Mouse (Mus musculus) urinary bladder, adult 2 months (tissue): ENCODE data around the gene Cacna1d. TPM values are rescaled to one million over a fixed set of nuclear protein-coding genes. Genes with fewer than 3 reads are reported as not detected.

ENCODE experiments used
- DNase-seq: peaks from one replicate; pipeline ENCODE4 v3.0.0; 2022; ENCODE audit warnings: low spot score
- polyA plus RNA-seq: library from polyadenylated mRNA; depleted of rRNA; stranded (reverse); fragments of >200 nt; gene quantifications from 2 replicates; pipeline ENCODE4 v1.2.3, GENCODE M21; 2012

The Cacna1d gene
- polyA plus RNA-seq, 1 experiment: 2.7 TPM

DNA sequence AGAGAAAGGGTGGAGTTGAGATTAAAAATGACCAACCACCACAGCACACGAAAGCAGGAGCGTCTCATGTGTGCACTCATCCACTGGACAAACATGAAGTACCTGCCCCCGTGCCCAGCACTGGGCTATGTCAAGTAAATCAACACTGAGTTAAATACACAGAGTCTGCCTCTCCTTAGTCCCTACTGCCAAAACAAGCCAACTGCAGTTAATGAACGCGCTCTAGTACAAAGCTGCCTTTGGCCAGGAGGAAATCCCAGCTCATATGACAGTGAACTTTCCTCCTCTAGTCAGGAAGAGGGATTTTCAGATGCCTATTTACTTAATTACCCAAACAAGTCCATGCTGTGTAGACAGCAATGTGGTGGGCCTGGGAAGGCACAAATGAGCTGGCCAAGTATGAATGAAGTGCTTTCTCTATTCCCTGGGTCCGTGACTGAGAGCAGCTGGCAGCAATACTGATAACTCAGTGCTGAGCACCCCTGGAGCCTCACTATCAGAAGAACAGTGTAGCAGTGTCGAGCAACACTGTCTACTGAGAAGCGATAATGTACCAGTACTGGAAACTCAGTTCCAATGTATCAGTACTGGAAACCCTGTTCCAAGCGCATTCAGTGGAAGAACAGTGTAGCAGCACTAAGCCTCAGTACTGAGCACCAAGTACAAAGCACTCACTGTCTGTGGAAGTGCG is 229.5 kb downstream of the Cacna1d start:
- no peak for DNase-seq

DNA sequence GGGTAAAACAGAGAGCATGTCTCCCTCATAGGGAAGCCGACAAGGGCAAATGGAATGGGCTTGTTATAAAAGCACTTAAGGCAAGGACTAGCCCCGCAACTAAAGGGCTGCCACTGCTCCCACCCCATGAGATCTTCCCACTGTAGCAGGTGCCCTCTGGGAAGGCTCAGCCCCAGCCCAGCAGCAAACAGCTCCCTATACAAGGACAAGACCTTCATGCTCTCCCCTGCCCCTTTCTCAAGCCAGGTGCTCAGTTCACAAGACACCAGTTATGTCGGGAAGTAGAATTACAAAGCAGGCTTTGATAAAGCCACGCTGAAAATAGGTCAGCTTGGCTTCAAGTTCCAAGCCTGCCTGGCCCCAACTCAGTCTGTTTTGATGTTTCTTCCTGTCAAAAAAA is 233.6 kb downstream of the Cacna1d start:
- no peak for DNase-seq

DNA sequence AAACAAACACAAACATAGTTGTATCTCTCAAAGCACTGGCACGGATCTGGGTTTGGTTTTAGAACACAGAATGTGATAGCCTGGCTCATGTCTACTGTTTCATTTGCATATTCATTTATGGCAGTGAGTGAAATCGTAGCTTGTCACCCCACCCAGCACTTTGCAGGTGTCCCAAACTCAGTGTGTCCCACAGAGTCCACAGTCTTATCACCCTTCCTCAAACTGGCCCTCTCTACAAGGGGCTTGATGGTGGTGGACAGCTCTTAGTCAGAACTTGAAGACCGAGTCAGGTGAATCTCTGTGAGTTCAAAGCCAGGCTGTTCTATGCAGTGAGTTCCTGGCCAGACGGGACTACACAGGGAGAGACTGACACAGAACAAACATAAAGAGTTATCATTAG is 234.8 kb downstream of the Cacna1d start:
- DNase-seq: no peak

DNA sequence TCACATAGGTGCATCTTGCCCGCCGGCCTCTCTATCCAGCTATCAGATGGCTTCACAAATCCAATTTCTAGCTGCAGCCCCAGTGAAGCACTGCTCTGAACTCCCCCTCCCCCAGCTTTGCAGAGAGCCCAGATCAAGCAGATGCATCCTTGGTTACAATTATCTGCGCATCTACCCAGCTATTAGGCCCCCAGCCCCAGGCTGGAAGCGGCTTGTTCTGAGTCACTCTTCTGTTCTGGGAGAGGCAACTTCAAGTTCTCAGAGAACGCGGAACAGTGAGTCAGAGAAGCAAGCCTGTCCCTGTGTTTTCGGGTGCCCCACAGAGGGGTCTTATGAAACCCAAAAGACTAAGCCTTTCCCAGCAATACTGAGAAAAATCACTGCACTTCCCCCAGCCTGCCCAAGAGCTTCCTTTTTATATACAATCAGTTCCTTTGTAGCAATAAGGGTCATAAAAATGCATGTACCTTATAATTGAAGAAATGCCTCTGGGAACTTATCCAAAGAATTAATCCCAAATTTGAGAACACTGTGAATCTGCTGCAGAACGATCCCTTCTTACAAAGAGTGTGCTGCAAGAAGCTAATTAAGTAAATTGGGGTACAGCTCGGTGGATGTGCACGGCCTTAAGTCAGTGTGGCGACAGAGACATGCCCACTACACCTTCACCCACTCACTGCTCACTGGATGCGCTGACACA is 235.4 kb downstream of the Cacna1d start:
- no peak for DNase-seq

DNA sequence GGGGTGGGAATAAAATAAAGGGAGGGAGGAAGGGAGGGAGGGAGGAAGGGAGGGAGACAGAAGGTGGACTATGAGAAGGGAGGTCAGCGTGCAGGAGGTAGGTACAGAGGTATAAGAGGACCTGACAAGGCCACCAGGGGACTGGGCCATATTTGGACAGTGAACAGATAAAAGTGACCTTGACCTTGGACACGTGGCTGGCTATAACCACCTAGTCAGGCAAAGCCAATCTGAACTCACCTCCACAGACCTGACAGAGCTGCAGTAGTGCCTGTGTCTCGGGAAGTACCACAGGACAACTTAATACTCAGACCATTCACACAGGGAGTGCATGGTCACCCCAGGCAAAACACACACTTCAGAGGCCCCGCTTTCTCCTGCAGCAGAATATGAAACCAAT is 236.5 kb downstream of the Cacna1d start:
- no peak for DNase-seq

DNA sequence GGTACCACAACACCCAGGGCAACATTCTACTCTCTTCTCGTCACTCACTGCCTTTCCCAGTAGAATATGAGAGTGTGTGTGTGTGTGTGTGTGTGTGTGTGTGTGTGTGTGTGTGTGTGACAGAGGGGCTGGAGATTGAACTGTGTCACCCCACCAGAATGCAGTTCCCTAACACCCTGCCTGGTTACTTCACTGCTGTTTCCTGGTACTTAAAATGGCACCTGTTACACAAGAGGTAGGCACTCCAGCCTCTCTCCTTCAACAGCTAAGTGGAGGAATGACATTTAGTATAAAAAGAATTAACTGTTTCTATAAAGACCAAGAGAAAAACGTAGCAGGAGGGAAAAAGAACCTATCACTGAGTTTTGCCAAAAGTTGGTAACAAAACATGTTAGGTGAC is 238.4 kb downstream of the Cacna1d start:
- DNase-seq: no peak

DNA sequence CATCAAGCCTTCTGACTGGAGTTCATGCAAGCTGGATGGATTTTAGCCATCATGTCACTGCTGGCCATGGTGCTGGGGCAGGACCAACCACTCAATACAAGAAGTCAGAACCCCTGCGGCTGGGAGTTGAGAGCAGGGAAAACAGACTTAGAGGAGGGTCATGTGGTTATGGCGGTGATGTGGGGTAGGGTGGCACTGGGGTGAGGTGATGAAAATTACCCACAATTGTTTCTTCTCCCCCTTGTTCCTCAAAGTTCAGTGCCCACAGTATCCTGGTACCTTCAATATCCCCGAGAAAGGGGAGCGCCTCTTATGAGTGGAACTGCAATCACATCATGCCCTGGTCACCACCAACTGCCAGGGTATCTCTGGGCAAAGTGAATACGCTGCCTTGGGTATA is 239.9 kb downstream of the Cacna1d start:
- DNase-seq: no peak

DNA sequence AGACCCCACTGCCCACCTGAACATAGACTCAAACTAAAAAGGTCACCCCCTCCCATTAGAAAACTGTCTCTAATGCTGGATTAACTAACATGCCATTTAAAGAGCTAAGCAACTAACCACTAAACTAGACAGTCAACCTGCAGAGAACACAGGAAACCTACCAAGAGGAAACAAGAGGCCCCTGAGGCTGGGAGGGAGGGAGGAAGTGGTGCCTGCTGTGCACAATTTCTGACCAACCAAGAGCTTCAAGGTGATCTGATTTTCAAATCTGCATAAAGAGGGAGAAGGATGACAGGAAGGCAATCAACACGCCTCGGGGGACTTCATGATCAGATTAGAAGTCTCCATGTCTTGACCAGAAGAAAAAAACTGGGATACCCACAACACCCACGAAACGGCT is 241.7 kb downstream of the Cacna1d start:
- no peak for DNase-seq

DNA sequence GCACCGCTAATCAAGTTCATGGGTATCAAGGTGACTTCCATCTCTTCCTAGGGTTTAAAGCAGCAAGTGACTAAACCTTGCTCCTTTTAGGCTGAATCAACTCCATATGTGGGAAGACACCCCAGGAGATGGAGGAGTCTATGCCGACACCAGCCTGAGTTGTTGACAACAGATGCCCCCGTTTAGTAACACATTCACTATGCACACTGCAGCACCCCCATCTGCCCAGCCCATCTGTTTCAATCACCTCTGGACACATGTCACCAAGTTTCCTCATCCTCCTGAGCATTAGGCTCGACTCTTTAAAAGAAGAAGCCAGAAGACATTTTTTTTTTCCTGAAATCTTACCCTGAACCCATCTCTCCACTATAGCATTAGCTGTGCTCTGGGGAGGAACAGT is 242.4 kb downstream of the Cacna1d start:
- DNase-seq: no peak

DNA sequence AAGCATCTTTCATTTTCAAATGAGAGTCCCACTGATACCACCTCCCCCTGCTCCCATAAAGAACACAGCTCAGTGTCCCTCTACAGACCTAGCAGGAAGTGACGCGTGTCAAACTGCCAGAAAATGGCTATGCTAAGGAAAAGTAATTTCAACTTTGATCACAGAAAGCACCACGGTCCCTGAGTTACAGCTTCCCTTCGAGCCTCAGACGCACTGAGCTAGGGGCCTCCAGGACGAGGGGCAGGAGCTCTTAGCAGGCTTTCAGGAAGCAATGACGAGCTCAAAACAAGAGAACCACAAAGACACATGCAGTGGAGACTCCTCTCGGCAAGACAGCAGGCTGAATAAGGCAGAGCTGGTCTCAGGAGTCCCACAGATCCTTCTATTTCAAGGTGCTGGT is 243.1 kb downstream of the Cacna1d start:
- DNase-seq: no peak

DNA sequence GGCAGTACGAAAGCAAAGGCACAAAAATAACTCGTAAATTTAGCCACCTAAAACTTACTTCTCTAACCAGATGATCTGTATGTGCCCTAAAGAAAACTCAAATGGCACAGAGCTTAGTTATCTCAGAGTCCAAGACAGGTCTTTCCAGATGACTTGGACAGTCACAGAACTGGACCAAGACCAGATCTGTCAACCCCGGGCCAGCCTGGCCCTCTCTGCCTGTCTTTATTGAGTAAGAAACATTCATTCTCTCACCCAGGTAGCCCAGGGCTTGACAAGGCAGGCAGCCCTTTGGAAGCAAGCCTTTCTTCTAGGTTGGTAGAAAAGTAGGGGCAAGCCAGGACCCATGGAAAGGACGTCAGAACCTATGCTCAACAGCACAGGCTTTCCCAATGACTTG is 243.6 kb downstream of the Cacna1d start:
- no peak for DNase-seq

DNA sequence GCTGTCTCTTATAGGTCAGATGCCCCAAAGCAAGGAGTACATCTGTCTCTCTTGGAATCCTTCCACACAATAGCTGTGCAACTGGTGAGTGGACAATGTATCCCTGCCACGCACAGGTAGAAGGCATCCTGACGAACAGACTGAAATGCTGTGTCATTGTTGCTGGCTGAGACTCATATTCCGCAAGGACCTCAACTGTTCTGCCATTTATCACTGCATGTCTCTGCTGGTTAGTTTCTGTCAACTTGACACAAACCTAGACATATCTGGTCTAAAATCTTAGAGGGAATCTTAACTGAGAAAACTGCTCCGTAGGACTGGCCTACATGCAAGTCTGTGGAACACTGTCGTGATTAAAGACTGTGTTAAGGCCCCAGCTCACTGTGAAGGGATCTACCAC is 246.5 kb downstream of the Cacna1d start:
- no peak for DNase-seq

DNA sequence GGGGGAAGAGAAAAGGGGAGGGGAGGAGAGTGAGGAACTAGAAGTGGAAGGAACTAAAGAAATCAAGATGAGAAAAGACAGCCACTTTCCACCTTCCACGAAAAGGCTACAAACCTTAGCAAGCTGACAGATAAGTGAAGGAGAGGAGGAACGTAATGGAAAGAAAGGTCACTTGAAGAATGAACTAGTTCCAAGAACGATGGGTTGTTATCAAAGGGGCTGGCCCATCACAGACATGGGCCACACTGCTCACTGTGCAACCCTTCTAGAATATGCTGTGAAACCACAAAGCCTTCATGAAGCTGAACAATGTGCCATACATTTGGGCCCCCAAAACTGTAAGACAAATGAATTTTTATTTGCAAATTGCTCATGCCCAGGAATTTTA is 248.4 kb downstream of the Cacna1d start:
- no peak for DNase-seq

DNA sequence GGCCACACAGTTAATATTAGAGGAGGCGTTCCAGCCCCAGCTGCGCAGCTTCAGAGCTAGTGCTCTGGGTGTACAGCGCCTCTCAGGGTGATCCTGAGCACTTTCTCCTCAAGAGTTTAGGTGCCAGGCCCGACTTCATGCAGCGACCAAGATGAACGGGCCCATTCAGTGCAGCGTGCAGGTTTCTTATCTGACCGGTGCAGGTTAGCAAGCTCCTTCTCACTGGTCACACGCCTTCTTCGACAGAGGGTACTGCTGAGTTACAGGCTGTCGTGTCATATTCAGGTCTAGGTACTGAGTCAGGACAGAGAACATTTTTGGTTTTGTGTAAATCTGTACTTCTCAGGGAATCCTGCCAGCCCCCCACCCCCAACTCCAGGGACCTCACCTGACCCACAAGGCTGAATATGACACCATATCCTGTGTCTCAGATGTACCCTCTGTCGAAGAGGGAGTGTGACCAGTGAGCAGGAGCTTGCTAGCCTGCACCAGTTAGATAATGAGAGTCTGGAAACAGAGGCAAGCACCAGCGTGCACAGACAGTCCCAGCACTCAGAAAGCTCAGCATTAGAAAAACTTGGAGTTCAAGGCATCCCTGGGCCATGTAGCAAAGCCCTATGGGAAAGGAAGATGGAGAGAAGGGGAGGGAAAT is 249.0 kb downstream of the Cacna1d start:
- DNase-seq: no peak

DNA sequence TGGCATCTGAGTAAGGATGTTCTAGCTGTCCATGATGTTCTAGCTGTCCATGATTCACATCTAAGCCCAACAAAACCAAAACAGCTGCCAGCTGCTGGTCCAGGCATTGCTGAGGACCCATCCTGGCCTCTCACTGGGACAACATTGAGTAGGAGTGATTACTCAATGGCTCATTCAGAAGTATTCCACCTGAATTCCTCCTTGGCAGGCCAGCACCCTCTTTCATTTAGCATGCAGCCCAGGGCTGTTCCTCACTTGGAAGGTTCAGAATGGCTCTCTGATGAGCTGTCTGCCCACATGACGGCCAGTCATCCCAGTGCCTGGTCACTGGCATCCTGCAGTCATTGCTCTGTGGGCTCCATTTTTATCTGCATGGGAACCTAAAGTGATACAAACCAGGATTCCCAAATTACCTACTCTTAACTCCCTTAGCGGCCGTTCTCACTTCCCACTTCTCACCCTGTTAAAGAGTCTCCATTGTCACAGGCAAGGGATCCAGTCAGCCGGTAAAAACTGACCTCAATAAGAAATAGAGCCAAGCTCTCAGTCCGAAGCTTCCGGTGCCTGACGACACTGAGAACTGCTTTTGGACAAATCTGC is 250.2 kb downstream of the Cacna1d start:
- no peak for DNase-seq

DNA sequence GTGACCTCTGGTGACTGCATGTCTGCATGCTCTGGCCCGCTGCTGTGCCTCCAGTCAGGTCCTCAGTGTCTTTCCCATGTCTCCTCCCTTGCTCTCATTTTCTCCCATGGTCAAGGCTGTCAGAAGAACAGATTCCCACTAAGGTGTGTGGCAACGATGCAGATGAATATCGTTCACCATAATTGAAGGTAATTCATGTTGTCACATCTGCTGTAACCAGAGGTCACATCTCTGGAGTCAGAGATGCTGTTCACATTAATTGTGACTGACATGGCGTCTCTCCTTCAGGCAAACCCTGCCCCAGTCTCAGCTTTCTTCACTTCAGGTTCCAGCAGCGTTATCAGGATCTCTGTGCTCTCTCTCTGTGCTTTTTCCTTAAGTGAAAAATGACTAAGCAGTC is 252.4 kb downstream of the Cacna1d start:
- no peak for DNase-seq

DNA sequence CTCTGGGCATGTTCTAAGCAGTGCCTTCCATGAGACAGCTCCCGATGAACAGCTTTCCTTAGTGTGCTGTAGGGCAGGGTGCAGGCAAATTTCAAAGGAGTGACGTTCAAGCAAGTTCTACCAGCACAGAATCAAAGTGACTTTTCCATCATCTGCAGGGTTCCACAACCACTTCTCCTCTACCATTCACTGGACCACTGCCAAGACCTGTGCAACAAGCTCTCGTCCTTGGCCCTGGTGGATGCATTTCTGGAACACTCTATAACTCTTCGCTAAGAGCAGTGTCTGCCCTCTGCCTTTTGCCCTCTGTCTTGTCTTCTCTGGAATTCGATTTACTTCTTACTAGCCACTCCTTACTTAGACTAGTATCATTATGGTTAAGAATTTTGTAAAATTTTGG is 266.1 kb downstream of the Cacna1d start:
- DNase-seq: no peak

DNA sequence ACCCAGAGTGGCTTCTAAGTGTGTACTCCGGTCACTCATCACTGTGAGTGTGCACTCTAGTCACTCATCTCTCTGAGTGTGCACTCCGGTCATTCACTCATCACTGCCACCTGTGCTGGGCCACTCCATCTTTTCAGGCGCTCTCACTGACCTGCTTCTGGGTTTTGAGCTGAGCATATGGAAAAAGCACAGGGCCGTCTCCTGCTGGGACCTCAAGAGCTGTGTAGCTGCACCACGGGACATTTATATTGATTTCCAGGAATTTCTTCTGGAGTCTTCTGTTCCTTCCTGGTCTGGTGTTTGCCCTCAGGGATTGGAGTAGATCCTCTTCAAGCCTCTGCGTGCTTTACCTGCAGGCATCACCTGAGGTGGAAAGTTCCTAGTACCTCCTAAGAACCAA is 269.2 kb downstream of the Cacna1d start:
- no peak for DNase-seq

DNA sequence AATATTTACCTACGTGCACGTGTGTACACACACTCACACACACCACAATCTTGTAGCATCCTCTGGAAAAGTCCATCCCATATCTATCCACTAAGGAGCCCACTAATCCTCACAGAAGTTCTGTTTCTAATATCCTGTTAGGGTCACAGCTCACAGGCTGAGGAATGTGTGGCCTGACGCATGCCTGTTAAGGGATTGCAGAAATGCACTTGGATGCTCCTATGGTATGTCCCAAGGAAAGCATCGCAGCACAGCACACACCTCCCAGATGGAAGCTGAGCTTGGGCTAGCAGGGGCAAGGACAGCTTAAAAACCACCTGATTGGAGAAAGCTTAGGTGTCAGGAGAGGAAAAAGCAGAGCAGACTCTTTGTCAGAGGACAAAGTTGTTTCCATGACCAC is 271.4 kb downstream of the Cacna1d start:
- DNase-seq: no peak

DNA sequence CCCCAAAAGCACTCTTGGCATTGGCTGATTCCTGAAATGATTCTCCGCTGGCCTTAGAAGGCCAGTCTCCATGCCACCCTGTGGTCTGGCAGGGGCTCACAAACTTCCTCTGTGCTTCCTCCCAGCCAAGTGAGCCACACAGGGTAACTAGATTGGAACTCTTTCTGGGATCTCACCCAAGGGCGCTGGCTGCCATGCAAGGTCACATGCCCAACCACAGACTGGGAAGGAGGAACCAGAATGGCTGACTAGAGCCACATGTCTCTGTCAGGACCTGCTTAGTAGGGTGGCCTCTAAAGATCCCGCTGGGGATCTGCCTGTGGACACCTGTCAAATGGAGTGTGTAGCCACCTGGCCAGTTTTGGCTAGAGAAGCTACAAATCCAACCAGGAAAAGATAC is 273.1 kb downstream of the Cacna1d start:
- DNase-seq: no peak

DNA sequence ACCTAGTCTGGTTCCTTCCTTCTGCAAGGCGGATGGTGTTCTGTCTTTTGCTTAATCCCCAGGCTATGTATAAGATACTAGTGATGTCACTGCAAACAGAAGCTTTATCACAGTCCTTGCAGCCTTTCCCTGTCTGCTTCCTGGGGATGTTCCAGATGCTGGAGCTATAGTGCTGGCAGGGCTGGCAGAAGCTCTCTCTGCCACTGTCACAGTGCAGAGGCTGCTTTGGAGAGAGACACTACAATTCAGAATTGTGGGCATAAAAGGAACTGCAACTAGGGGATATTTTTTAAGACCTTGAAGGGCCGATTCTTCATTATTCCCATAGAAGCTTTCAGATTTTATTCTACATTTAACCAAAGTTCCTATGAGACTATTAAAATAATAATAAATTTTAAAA is 274.1 kb downstream of the Cacna1d start:
- DNase-seq: no peak

DNA sequence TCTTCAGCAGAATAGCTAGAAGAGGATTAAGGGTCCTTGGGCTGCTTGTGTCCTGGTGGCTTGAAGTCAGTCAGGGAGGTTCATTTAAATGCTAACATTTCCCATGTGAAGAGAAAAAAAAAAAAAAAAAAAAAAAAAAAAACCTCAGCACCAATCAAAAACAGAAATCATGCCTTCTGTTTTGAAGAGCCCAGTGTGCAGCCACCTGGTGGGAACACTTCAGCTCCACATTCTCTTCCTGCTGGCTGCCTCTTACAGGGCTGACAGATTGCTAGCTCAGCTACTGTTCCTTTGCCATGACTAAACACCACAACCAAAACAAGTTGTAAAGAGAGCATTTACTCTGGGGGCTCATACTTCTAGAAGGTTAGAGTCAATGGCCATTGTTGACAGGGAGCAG is 283.1 kb downstream of the Cacna1d start:
- no peak for DNase-seq

DNA sequence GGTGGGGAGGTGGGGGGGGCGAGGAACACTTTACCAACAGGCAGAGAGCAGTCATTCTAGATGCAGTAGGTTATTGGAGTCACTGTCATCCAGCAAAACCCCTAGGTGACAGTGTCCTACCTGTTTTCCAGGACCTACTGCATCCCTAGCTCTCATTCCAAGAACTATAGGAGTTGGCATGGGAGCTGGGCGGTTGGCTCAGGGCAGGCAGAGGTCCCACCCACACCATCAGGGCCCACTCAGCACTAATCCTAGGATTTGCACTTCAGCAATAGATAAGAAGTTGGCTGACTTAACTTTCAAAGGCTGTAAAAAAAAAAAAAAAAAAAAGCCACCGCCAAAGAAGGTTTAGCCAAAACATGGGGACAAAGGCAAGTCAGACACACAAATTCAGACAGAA is 285.4 kb downstream of the Cacna1d start:
- DNase-seq: no peak
